Mouse (Mus musculus): ENCODE measurements around the gene Med22.

The Med22 gene

DNA sequence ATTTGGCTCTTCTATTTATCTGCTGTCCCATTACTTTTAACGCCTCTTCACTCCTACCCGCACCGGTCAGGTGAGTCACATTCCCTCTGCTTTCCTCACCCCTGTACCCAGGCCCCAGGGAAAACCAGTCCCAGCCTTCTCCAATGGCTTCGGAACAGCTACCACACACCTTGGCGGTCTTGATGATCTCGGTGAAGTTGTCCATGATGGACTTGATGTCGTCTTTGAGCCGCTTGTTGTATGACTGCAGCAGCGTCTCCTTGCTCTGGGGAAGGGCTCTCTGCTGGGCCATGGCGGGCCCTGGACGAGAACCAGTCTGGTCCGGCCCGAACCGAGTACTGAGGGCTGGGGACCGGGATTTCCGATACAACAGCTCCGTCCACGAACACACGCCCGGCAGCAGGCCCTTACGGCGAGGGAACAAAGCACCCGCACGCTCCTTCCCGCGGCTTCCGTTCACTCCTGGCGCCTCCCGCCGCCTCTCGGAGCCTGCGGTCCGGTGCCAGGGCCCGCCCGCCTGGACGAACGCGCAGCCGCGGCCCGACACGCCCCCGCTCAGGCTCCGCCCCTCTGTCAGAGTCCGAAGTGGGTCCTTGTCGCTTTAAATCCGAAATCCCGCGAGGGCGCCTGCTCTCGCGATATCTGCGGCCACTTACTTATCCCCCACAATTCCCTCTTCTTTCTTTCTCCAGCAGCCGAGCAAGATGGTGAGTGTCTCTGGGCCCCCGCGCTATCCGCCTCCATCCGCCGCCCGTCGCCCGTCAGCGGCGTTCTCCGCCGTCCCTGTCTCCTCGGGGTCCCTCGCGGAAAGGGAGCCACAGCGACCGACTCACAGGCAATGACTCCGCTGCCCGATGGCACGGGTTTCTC, at the start of gene Med22, which contains the start of gene Rpl7a:
Gene Med22 (minus strand): TSS at position 554 of the 870 bp plus-strand sequence.
Gene Rpl7a (plus strand): TSS at position 641 of the 870 bp plus-strand sequence.
- CTCF ChIA-PET = interaction anchor here (0.6 kb wide), 1 partner anchor 564 kb away, joined by 3 read pairs; no protein-coding TSS in a partner anchor

DNA sequence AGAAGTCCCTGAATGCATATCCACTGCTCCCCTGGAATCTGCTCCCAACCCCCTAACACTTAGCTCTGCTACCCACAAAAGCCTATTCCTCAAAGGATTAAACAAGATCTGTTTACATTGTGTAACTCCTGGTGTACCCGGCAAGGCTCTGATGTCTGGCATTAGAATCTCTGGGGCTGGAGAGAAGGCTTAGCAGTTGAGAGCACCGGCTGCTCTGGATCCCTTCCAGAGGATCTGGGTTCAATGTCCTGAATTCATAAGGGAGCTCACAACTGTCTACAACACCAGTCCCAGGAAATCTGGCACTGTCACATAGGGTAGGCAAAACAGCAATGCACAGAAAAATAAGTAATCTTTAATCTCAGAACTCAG, 47.0 kb upstream of the Med22 start:
- CTCF ChIA-PET = no interaction called here

DNA sequence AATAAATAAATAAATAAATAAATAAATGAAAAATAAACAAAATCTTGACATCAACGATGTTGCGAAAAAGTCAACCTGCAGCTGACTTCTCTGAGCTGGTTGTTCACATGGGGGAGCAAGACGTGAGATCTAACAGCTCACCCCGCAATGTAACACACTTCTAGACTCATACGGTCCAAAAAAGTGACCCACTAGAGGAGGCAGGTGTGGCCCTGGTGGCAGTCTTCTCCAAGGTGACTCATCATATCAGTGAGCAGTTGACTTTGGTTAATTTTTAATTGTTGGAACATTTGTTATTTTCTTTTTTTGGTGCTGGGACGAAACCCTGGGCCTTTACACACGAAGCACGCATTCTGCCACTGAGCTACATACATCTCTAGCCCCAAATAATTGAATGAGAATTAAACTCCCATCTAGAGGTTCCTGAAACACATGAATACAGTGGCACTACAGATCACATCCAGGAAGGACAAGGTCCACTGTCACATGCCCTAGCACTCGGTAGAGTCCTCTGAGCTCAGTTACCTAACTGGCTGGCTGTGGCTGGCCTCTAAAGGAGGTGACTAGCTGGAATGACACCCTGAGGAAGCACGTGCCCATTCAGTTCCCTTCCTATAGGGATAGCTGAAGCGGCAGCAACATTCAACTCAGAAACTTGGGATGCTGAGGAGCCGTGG, 46.5 kb upstream of the Med22 start:
- CTCF ChIA-PET = no interaction called here

DNA sequence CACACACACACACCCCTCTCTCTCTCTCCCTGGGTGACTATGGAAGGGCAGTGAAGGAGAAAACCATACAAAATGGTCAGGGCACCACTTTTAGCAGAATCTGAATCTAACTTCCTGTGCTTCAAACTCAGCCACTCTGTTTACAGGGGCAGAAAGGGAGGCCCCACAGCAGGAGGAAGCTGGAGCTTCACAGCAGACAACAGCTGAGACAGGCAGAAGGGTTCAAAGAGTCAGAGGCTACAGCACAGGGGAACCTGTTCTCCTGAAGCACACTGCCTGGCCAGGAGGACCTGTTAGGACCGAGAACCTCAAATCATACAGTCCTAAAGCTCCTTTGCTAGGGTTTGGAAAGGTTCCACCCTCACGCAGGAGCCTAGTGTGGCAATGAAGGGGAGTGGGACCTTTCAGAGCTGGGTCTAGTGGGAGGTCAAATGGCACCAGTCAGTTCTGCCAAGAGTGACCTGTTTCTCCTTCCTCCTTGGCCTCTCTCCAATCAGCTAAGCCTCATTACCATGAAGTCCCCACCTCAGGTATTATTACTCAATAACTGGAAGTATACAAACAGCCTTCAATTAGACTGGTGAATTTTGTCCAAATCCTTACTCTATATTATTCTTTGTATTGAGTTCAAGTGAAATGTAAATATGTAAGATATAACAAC, 44.4 kb upstream of the Med22 start:
- CTCF ChIA-PET = interaction anchor here (0.8 kb wide), 1 partner anchor 28 kb away, joined by 3 read pairs; no protein-coding TSS in a partner anchor

DNA sequence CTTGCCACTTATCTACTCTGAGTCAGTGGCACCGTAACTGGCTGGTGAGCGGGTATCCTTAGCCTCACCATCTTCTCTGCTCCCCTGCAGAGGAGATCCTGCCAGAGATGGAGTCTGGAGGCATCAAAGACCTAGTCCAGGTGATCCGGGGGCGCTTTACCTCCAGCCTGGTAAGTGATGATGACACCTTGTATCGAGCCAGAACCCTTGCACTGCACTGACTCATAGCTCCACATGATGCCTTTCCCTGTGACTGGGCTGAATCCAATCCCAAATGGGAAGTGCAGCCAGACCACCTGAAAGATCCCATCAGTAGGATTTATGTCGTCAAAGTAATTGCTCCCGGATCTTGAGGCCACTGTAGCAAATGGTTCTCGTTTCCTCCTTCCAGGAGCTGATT, 42.4 kb upstream of the Med22 start:
- CTCF ChIA-PET = no interaction called here

DNA sequence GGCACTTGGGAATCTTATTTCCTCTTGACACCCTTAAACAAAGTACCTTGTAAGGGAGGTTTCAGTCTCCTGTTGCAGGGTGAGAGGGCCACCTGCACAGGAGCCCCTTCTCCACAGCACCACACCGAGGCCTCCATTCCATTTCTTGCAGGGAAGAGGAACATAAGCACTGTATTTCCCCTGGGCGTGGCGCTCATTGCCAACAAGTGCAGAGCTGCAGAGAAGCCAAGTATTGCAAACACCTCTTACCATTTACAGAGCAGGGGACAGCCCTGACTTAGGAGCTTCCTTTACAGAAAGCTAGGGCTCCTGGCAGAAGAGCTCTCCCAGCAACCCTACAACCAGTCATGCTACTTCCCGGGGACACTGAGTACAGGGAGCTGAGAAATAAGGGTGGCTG, 41.7 kb upstream of the Med22 start:
- CTCF ChIA-PET = no interaction called here

DNA sequence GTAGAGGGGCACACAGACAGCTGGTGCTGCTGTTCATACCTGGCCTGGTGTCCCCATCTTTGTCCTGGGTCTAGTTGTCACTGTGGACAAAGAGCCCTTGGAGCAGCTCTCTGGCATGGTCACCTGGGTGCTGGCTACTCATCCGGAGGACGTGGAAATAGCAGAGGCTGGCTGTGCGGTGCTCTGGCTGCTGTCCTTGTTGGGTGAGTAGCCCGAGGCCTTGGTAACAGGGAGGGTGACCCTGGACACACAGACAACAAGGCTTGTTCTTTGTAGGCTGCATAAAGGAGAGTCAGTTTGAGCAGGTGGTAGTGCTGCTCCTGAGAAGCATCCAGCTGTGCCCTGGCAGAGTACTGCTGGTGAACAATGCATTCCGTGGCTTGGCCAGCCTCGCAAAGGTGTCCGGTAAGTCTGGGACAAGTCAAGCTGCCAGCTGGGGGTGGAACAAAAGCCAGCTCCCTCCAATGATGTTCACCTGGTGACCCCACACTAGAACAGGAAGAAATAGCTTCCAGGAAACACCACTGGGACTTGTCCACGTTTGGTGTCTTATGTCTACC, 40.9 kb upstream of the Med22 start:
- CTCF ChIA-PET = no interaction called here

DNA sequence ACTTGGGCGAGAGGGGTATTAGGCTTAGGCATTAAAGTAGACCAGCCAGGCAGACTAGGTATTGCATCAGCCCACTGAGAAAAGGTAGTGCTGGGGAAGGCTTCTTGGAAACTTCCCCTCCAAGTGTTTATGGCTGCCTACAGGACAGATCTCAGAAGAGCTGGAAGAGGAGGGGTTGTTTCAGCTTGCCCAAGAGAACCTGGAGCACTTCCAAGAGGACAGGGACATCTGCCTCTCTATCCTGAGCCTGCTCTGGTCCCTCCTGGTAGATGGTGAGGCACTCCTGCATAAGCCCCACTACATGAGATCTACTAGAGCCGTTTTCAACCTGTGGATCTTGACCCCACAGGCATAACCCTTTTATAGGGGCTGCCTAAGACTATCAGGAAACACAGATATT, 39.9 kb upstream of the Med22 start:
- CTCF ChIA-PET = no interaction called here

DNA sequence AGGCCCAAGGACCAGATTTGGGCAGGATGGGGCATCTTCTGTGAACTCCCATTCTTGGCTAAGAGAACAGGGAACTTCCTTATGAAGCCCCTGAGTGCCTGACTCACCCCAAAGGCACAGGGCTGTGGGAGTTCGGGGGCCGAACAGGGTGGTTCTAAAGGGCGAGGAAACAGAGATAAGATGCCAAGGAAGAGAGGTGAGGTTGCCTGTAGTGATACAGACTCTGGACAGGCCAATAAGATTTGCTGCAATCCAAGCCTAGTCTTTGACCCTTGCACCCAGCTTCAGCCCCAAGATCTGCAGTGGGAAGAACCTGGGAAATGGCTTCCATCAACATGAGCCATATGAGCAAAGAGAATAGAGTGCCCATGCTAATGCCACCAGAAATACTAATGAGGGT, 32.8 kb upstream of the Med22 start:
- CTCF ChIA-PET = no interaction called here

DNA sequence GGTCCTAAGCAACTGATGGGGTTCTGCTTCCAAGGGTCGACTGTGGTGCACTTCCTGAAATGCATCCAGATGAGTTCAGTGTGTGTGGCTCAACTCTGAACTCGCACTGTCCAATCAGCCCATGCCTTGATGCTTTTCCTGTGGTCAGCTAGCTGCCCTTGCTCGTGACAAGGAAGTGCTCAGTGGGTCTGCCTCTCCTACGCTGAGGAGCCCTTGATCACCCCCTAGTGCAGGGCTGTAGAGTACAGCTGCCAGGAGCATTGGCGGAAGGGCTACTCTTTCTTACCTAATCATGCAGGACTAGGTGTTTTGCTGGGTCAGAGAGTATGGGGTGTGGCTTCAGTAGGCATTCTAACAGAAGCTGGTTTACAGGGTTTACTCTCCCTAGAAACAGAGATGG, 31.1 kb upstream of the Med22 start:
- CTCF ChIA-PET = no interaction called here

DNA sequence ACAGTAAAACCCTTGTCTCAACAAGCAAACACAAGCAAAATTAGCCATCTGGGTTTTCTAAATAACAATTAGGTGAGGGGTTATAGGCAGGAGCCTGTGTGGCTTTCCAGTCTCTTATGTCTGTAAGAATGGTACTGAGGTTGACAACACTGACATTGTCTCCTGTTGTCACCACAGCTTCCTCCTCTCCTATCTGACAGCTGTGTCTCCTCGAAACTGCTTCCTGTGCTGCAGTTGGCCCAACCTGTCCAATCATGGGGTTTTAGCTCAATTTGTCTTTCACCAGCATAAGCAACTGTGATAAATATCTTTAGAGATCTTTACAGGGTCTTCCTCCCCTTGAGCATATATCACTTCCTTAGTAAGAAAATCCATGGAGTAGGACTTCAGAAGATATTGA, 25.9 kb upstream of the Med22 start:
- CTCF ChIA-PET = interaction anchor here (0.8 kb wide), 1 partner anchor 499 kb away, joined by 3 read pairs; no protein-coding TSS in a partner anchor

DNA sequence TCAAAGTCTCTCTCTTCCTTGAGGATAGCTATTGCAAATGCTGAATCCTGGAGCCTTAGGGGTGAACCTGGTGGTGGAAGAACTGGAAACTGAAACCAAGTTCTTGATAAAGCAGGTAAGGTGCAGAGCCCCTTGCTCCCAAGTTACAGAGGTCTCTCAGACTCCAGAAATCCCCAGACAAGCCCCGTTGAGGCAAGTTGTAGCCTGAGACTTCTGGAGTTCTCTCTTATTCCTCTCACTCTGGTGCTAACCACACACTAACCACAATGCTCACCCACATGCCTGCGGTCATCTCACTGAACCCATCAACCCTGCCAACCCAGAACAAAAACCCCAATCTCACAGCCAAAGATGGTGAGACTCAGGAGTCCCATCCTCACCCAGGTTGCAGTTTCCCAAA, 24.8 kb upstream of the Med22 start:
- CTCF ChIA-PET = interaction anchor here (0.7 kb wide), 1 partner anchor 370 kb away, joined by 4 read pairs; no protein-coding TSS in a partner anchor

DNA sequence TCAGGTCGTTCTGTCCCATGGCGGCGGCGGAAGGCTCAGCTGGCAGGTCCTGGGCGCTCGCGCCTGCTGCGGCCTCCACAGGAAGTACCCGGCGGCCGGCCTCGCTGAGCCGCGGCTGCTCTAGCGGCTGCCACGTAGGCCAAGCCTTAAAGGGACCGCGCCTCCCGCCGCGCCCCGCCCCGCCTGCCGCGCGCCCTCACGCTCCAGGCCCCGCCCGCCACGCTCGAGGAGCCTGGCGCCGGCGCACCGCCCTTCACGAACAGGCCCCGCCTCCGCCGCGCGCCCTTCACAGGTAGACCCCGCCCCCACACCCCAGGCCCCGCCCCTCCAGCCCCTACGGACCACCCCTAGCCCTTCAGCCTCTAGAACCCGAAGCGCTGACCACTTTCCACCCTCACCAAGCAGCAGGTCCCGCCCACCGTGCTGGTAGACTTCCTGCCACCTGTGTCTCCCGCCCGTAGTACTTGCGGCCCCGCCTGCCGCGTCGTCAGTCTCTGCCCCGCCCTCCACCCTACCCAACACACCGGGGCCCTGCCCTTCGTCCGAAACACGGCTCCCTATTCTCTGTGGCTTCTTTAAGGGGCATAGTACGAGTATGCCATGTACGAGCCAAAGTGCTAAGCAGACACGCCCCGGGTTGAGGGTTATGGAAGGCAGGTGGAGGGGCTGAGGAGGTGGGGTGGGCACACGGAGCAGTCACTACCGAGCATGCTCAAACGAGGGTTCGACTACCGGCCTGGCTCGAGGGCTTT, 23.0 kb upstream of the Med22 start, which contains the start of the genes Surf4 and Stkld1:
Gene Surf4 (minus strand): TSS at position 625 of the 752 bp plus-strand sequence.
Gene Stkld1 (plus strand): TSS at position 744 of the 752 bp plus-strand sequence.
- CTCF ChIA-PET = interaction anchor here (0.6 kb wide), 1 partner anchor 15 kb away, joined by 3 read pairs; no protein-coding TSS in a partner anchor

DNA sequence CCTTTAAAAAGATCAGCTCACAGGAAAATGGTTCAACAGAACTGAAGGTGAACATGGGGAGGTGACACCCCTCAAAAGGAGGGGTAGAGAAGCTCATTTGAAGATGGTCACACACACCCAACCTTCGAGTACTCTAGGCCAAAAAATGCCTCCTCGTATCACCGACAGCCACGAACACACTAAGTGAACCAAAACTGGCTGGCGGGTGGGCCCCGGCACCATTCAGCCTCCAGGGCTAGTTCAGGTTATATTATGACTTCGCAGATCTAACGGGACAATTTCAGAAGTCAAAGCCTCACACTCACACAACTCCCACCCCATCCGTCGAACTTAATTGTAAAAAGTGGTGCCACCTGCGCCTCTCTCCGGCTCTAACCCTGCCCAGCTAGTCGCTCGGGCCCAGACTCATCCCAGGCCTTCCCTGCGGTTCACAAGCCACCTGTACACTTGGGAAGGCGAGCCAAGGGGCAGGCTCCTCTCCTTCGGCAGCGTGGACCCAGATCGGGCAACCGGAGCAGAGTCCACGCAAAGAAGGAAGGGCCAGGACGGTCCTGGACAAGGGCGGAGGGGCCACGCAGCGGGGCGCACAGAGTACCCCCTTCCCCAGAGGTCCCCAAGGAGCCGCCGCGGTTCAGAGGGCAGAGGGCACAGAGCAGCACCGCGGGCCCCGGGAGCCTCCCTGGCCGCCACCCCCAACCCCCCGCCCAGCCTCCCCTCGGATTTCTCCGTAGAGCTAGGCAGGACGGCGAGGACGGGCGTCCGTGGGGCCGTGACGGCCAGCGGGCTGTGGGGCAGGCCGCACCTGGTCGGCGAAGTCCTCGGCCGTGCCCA, 22.2 kb upstream of the Med22 start:
- CTCF ChIA-PET = interaction anchor here (0.6 kb wide), 1 partner anchor 14 kb away, joined by 3 read pairs; no protein-coding TSS in a partner anchor

DNA sequence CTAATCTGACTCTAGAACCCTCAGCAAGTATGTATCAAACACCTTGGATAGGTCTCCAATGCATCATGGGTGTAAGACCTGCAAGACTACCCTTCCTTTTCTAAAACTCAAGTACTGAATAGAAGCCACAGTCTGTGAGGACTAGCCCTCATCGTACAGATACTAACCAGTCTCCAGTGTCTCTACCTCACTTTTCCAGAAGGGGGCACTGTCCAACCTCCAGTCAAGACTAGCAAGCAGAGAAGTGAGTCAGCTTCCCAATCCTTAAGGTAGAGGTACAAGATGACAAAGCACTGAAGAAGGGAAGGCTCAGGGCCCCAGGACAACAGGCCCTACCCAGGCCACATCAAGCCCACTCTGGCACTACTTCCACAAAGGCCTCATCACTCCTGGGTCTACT, 19.9 kb upstream of the Med22 start:
- CTCF ChIA-PET = interaction anchor here (0.6 to 1.0 kb wide), 2 partner anchors 14 to 108 kb away, joined by 3 read pairs; partner anchors contain the start of gene Surf1

DNA sequence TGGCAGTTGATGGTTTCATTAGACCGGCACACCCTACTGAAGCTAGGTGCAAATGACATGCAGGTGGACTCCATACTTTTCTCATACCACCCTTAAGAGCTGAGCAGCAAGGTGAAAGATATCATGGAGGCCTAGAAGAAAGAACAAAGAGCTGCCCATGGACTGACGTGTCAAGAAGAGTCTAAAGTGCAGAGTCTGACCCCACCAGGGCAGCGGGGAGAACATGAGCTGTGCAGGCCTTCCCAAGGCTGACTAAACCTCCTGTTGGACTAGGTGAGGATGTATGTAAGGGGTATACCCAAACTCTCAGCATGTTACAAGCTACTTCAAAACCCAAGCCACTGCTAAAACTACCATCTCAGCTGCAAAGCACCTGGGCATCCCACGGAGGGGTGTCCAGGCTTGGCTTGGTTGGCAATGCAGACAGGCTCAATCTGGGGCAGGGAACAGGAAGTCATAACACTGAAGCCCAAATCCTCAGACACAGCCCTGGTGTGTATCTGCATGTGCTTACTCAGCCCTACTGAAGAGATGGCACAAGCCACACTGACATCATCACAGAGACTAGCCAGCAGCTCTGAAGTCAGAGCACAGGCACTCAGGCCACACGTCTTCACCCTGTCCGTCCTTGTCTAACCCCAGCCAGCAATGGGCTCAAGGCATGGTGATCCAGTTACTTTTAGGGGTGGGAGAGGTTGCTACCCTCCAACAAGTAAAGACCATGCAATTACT, 17.4 kb upstream of the Med22 start:
- CTCF ChIA-PET = interaction anchor here (0.6 kb wide), 1 partner anchor 27 kb away, joined by 3 read pairs; no protein-coding TSS in a partner anchor

DNA sequence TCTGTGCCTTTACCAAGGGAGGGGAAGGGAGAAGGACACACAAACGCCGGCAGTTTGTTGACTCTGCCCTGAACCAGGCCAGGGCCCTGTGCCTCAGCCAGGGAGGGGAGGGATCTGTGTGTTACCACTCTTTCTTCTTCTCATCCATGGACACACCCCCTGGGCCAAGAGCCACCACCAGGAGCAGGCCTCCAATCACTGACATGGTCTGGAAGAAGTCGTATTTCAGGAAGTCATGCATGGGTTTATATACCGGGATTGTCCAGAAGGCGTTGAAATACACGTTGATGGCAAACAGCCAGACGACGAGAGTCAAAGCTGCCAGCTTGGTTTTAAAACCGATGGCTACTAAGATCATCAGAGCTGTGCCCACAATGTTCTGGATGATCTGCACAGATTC, 11.3 kb upstream of the Med22 start:
- CTCF ChIA-PET = no interaction called here

DNA sequence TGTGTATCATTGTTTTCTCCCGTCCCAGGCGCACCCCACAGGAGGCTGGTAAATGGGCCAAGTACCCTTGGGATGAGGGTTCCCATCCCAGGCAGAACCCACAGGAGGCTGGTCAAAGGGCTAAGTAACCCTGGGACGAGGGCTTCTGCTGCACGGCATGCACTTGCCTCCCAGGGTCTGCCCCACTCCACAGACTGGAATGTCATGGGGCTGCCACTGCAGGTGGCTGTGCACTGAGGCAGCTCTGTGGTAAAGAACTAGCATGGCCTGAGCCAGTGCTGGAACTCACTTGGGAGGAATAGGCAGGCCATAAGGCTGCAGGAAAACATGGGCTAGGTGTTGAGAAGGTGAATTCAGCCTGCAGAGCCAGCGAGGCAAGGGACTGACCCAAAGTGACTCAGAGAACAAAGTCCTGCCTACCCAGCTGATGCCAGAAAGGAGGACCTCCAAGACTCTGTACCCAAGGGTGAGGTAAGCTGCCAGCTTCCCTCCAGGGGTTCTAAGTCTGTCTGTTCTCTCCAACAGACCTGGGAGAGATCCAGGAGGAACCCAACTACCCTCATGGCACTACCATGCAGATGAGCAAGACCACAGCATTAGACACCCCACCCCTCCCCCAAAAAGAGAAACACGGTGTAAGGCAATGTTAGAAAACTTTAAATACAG, 9.8 kb upstream of the Med22 start:
- CTCF ChIA-PET = no interaction called here

DNA sequence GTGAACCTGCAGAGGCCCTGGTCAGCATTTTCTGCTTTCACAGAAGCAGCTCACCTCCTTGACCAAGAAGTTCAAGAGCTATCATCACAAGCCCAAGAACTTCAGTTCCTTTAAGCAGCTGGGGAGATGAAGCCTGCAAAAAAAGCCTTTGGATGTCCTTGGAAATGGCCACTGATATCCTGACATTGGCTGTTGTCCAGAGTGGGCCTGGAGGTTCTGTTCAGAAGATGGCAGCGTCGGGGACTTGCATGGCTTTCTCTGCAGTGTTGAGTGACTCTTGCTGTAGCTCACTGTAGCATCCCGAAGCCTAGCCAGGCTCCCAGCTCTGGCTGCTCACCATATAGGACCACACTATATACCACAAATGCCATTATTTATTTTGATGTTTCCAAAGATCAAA, 9.2 kb upstream of the Med22 start:
- CTCF ChIA-PET = no interaction called here
